Mouse (Mus musculus) cerebellum, adult 11 months (tissue): ENCODE results near the gene Cox17.
"Not testable (repeated sequence)": the region's sequence is repeated elsewhere in the genome, so short reads cannot be mapped to it uniquely, and the experiment has no call there.

ENCODE experiments used
- DNase-seq: peaks from one replicate; pipeline ENCODE4 v3.0.0; 2022

The Cox17 gene

GRCm38 (mm10) chr16:38346529-38347325 is at the start of gene Cox17, which contains the start of gene Gm21987:
Gene Cox17 (plus strand): TSS chr16:38346991.
Gene Gm21987 (plus strand): TSS chr16:38347040.
- peak; percentile 93 for DNase-seq

DNA sequence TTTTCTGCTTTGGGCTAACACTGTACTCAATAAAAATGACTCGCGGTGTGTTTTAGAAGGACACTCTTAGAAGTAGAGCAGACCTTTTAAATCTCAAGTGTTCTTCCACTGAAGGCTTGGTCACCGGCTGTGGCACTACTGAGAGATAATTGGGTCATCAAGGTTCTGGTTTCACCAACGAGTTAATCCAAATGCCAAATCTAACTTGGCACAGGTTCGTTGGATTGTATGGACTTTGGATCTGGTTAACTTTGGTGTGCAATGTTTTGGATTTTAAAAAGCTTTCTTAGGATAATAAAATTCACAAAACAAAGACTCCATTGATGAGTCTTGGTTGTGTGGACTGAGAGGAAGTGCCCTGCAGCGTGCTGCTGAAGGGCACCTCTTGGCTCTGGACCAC is 48.4 kb upstream of the Cox17 start:
- DNase-seq, result no peak

- DNase-seq, result no peak
These were observed 44.4 kb upstream of the Cox17 start for GRCm38 (mm10) chr16:38302367-38302766.

GRCm38 (mm10) chr16:38304460-38305194 is 42.2 kb upstream of the Cox17 start:
- no peak for DNase-seq

- DNase-seq, result no peak
These were observed 40.1 kb upstream of the Cox17 start for GRCm38 (mm10) chr16:38306571-38307220.

GRCm38 (mm10) chr16:38307221-38307605 is 39.6 kb upstream of the Cox17 start:
- no peak for DNase-seq

GRCm38 (mm10) chr16:38307651-38308050 is 39.1 kb upstream of the Cox17 start:
- no peak for DNase-seq

DNA sequence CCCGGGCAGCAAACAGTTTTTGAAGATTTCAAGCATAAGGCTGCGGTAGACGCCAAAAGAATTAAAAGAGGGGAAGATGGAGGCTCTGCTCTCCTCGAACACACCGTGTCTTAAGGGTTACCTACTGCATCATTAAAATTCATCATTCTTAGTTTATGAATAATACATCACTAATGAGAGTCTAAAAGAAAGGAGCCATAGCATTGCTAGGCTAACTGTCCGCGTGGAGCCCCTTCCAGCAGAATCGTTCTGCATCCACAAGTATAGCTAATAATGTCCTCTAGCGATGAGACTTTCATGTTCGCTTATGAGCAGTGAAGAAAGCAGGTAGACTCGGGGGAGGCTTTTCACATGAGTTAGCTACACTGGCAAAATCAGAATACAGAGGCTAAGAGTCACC is 38.6 kb upstream of the Cox17 start:
- no peak for DNase-seq

DNA sequence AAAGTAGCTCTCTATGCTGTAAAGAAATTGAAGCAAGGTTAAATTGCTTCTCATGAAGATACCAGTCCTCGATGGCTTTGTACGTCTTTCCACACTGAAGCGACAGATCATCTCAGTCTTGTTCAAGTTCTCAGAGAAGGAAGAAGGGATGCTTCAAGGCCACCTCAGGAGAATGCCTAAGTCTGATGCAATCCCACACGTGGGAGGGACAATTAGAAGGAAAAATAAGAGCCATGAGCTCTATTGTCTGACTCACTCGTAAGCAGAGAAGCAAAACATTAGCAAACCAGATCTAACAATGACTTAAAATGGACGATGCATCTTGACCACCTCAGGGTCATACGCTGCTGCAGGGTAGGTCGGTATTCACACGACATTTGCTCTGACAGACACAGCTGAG is 28.3 kb upstream of the Cox17 start:
- DNase-seq, result no peak

DNA sequence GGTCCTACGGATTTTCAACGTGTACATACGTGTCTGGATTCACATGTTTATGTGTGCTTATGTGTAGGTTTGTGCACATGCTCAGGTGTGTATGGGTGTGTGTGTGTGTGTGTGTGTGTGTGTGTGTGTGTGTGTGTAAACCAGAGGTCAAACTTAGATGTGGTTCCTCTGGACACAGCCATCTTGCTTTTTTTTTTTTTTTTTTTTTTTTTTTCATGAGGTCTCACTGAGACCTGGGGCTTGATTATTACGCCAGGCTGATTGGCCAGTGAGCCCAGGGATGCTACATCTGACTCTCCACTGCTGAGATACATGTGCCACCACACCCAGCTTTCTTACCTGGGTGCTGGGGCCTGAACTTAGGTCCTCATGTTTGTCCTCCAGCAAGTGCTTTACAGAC is 27.7 kb upstream of the Cox17 start:
- DNase-seq, result no peak

GRCm38 (mm10) chr16:38321452-38321935 is 25.3 kb upstream of the Cox17 start:
- peak; percentile 39 for DNase-seq

DNA sequence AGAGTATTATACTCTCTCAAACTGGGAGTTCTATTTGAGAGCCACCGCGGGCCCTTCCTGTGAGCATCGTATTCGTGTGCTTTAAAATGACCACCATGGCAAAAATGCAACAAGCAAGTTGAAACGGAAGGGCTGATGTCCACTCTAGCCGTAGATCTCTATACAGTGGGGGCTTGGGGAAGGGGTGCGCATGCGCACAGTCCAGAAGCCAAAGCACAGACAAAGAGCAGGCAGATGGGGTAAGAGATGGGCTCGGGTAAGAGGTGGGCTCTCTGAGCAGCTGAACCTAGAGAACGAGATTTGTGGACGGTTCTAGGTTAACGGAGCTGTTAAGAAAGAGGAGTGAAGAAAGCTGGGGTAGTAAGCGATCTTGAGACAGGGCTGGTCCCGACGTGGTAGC is 22.5 kb upstream of the Cox17 start:
- DNase-seq, result no peak

GRCm38 (mm10) chr16:38326778-38327397 is 19.9 kb upstream of the Cox17 start:
- DNase-seq, result no peak

DNA sequence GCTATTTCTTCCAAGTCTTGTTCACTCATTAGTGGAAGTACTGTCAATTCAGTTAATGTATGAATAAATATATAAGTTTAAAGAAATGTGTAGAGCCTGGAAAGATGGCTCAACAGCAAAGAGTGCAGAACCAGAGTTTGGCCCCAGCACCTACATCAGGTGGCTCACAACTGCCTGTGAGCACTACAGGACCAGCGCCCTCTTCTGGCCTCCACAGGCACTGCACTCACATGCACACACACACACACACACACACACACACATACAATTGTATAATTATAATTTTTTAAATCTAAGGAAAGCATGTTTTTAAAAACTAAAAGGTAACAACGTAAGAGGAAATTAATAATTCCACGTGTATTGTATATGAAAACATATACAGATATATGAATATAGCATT is 17.5 kb upstream of the Cox17 start:
- DNase-seq, result no peak

- no peak for DNase-seq
These were observed 12.4 kb upstream of the Cox17 start for GRCm38 (mm10) chr16:38334431-38334830.

GRCm38 (mm10) chr16:38338077-38338476 is 8.7 kb upstream of the Cox17 start:
- DNase-seq, result not testable (repeated sequence)

- peak; percentile 46 for DNase-seq
These were observed 5.1 kb upstream of the Cox17 start, which contains the start of gene Maats1 for GRCm38 (mm10) chr16:38341396-38342324. Gene Maats1 (minus strand): TSS chr16:38342143.

GRCm38 (mm10) chr16:38344941-38345725 is 1.7 kb upstream of the Cox17 start:
- no peak for DNase-seq

GRCm38 (mm10) chr16:38347588-38347987 is 797 bp downstream of the Cox17 start:
- DNase-seq, result no peak

DNA sequence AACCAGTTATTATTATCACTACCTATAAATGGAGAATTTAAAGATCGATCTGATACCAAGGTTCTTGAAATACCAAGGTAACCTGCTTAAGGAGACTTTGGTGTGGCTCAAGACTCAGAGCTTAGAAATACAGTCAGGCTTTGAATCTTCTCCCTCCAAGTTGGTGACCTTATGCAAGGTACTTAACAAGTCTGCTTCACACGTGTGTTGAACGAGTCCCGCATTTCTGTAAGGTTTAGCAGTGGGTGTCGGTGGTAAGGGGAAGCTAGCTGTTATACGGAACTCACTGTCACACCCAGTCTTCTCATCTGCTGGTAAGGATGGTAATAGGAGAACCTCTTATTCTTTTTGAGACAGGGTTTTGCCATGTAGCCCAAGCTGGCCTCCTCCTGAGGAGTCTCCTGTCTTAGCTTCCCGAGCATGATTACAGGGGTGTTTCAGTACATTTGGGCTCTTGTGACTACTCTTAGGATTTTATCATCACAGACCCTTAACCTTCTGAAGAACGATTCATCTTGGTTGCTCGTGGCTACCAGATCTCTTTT is 1.5 kb downstream of the Cox17 start:
- DNase-seq, result no peak

- no peak for DNase-seq
These were observed 3.1 kb downstream of the Cox17 start for GRCm38 (mm10) chr16:38349881-38350280.
